Mouse (Mus musculus) limb, embryonic 10.5 days (tissue): ENCODE data around the gene Dnaja3. TPM values are rescaled to one million over a fixed set of nuclear protein-coding genes. Genes with fewer than 3 reads are reported as not detected.
"Not testable (repeated sequence)": the region's sequence is repeated elsewhere in the genome, so short reads cannot be mapped to it uniquely, and the experiment has no call there.

Experiments used
- DNase-seq: peaks from one replicate; pipeline ENCODE4 v3.0.0-alpha.2; 2017; ENCODE audit warnings: low spot score
- H3K27ac ChIP-seq: fragments of 300-500 bp; sonication (generic); 2 replicates; pipeline ENCODE4 v1.5.1; 2016; ENCODE audit warnings: mild to moderate bottlenecking
- H3K27me3 ChIP-seq: fragments of 300-500 bp; sonication (generic); 2 replicates; pipeline ENCODE4 v1.6.1; 2016; ENCODE audit warnings: low read depth, mild to moderate bottlenecking; ENCODE audit not compliant: poor library complexity, severe bottlenecking
- H3K36me3 ChIP-seq: fragments of 300-500 bp; sonication (generic); 2 replicates; pipeline ENCODE4 v1.6.1; 2016; ENCODE audit warnings: mild to moderate bottlenecking, moderate library complexity
- H3K4me1 ChIP-seq: fragments of 300-500 bp; sonication (generic); 2 replicates; pipeline ENCODE4 v1.6.1; 2016
- H3K4me3 ChIP-seq: fragments of 300-500 bp; sonication (generic); 2 replicates; pipeline ENCODE4 v1.5.1; 2016; ENCODE audit warnings: mild to moderate bottlenecking, moderate library complexity
- H3K9me3 ChIP-seq: fragments of 300-500 bp; sonication (generic); replicated peaks from 2 replicates; pipeline ENCODE4 v1.6.1; 2016; ENCODE audit warnings: mild to moderate bottlenecking
- WGBS: fragments of 180-500 bp; shearing (Covaris S2); methylation state at CpG from one replicate; pipeline ENCODE4 v1.1.7; 2016; 5-methylcytosine and 5-hydroxymethylcytosine counted together
- polyA plus RNA-seq: library from polyadenylated mRNA; unstranded; fragments of >200 nt; fragmentation: Nextera tagmentation; extraction: Ambion mirVana; gene quantifications from 2 replicates; pipeline ENCODE4 v1.2.1, GENCODE M21; 2016

Gene Dnaja3
- polyA plus RNA-seq, 1 experiment from 2014 or later, result 64.1 TPM

- H3K9me3 ChIP-seq, result no peaks in the 10 kb centered on the region
- H3K4me1 ChIP-seq, result peaks cover 19% of the 10 kb centered on the region
- H3K36me3 ChIP-seq, result peaks cover 81% of the 10 kb centered on the region
- H3K27me3 ChIP-seq, result no peaks in the 10 kb centered on the region
- no peak overlapping the region for H3K27ac ChIP-seq
- no peak for DNase-seq
- H3K4me3 ChIP-seq, result no peak overlapping the region
- WGBS, result 94% methylated on average over 2 of the region's 2 CpGs
Observed at GRCm38 (mm10) chr16:4665726-4666125, 25.9 kb downstream of the Dnaja3 start.

- 33% methylated on average over 3 of the region's 3 CpGs for WGBS
- Histone ChIP-seq H3K27ac (peak overlapping the region; percentile 86), H3K36me3 (peaks cover 75% of the 10 kb centered on the region), H3K9me3 (no peaks in the 10 kb centered on the region), H3K27me3 (no peaks in the 10 kb centered on the region), H3K4me1 (peaks cover 9% of the 10 kb centered on the region), H3K4me3 (no peak overlapping the region)
- DNase-seq, result peak; percentile 92
Observed at GRCm38 (mm10) chr16:4667190-4667808, 27.5 kb downstream of the Dnaja3 start.

GRCm38 (mm10) chr16:4670317-4670716, 30.5 kb downstream of the Dnaja3 start:
- no peaks in the 10 kb centered on the region for H3K27me3 ChIP-seq
- no peaks in the 10 kb centered on the region for H3K9me3 ChIP-seq
- peaks cover 82% of the 10 kb centered on the region for H3K36me3 ChIP-seq
- H3K4me1 ChIP-seq, result peaks cover 9% of the 10 kb centered on the region
- DNase-seq, result no peak
- WGBS, result 80% methylated on average over 5 of the region's 5 CpGs
- no peak overlapping the region for H3K27ac ChIP-seq
- H3K4me3 ChIP-seq, result no peak overlapping the region

GRCm38 (mm10) chr16:4674091-4674490, 34.3 kb downstream of the Dnaja3 start:
- Histone ChIP-seq H3K9me3 (no peaks in the 10 kb centered on the region), H3K4me3 (no peak overlapping the region), H3K27ac (no peak overlapping the region), H3K36me3 (peaks cover 64% of the 10 kb centered on the region), H3K4me1 (peaks cover 14% of the 10 kb centered on the region), H3K27me3 (no peaks in the 10 kb centered on the region)
- WGBS, result 89% methylated on average over 4 of the region's 4 CpGs
- no peak for DNase-seq

- no peak overlapping the region for H3K27ac ChIP-seq
- peaks cover 48% of the 10 kb centered on the region for H3K36me3 ChIP-seq
- H3K27me3 ChIP-seq, result no peaks in the 10 kb centered on the region
- no peaks in the 10 kb centered on the region for H3K9me3 ChIP-seq
- WGBS, result 98% methylated on average over 5 of the region's 5 CpGs
- DNase-seq, result no peak
- peaks cover 21% of the 10 kb centered on the region for H3K4me1 ChIP-seq
- H3K4me3 ChIP-seq, result no peak overlapping the region
Observed at GRCm38 (mm10) chr16:4676836-4677235, 37.0 kb downstream of the Dnaja3 start.

- WGBS, result 83% methylated on average over 5 of the region's 5 CpGs
Observed at GRCm38 (mm10) chr16:4678080-4678479, 38.3 kb downstream of the Dnaja3 start.

GRCm38 (mm10) chr16:4679121-4680018, 39.6 kb downstream of the Dnaja3 start, which contains the start of gene Coro7:
TSS of gene Coro7 (minus strand) at chr16:4679777.
- Histone ChIP-seq H3K27me3 (no peaks in the 10 kb centered on the region), H3K4me3 (peak within 1 kb of the TSS; percentile 62), H3K27ac (peak within 1 kb of the TSS; percentile 79), H3K36me3 (peaks cover 25% of the 10 kb centered on the region), H3K9me3 (no peaks in the 10 kb centered on the region), H3K4me1 (peaks cover 30% of the 10 kb centered on the region)
- peak; percentile 91 for DNase-seq
- under 1% methylated on average over 47 of the region's 47 CpGs for WGBS

More at GRCm38 (mm10) chr16:4678080-4678479, 38.3 kb downstream of the Dnaja3 start:
- Histone ChIP-seq H3K4me3 (peak overlapping the region; percentile 62; the same call in 1 of the 2 replicates), H3K27me3 (no peaks in the 10 kb centered on the region), H3K27ac (no peak overlapping the region), H3K4me1 (peaks cover 23% of the 10 kb centered on the region), H3K9me3 (no peaks in the 10 kb centered on the region), H3K36me3 (peaks cover 37% of the 10 kb centered on the region)
- DNase-seq, result no peak

- not testable (repeated sequence) for H3K27me3 ChIP-seq, H3K4me3 ChIP-seq, H3K27ac ChIP-seq, H3K9me3 ChIP-seq, H3K36me3 ChIP-seq, DNase-seq
- peaks cover 39% of the 10 kb centered on the region for H3K4me1 ChIP-seq
- 89% methylated on average over 3 of the region's 3 CpGs for WGBS
Observed at GRCm38 (mm10) chr16:4680922-4681455, 41.2 kb downstream of the Dnaja3 start.

GRCm38 (mm10) chr16:4682628-4683179, 42.9 kb downstream of the Dnaja3 start:
- 75% methylated on average over 4 of the region's 4 CpGs for WGBS
- DNase-seq, result no peak
- Histone ChIP-seq H3K4me1 (peaks cover 39% of the 10 kb centered on the region), H3K36me3 (peaks cover 11% of the 10 kb centered on the region), H3K4me3 (peak overlapping the region; percentile 97), H3K9me3 (no peaks in the 10 kb centered on the region), H3K27ac (0 out of 2 replicates have a peak overlapping the region, but pooled peaks have one; percentile 90), H3K27me3 (no peaks in the 10 kb centered on the region)

GRCm38 (mm10) chr16:4683193-4683580, 43.4 kb downstream of the Dnaja3 start:
- Histone ChIP-seq H3K27ac (peak overlapping the region; percentile 90), H3K27me3 (no peaks in the 10 kb centered on the region), H3K9me3 (no peaks in the 10 kb centered on the region), H3K36me3 (peaks cover 16% of the 10 kb centered on the region), H3K4me3 (peak overlapping the region; percentile 97), H3K4me1 (peaks cover 34% of the 10 kb centered on the region)
- DNase-seq, result no peak
- WGBS, result 39% methylated on average over 9 of the region's 9 CpGs

- peak; percentile 98 for DNase-seq
Observed at GRCm38 (mm10) chr16:4683581-4684456, 44.0 kb downstream of the Dnaja3 start.

GRCm38 (mm10) chr16:4684457-4684791, 44.6 kb downstream of the Dnaja3 start:
- WGBS, result under 1% methylated on average over 9 of the region's 9 CpGs

More at GRCm38 (mm10) chr16:4683581-4684456, 44.0 kb downstream of the Dnaja3 start:
- Histone ChIP-seq H3K27me3 (no peaks in the 10 kb centered on the region), H3K27ac (peak overlapping the region; percentile 90), H3K4me3 (peak overlapping the region; percentile 97), H3K4me1 (peaks cover 27% of the 10 kb centered on the region), H3K9me3 (no peaks in the 10 kb centered on the region), H3K36me3 (peaks cover 20% of the 10 kb centered on the region)
- WGBS, result under 1% methylated on average over 54 of the region's 54 CpGs

More at GRCm38 (mm10) chr16:4684457-4684791, 44.6 kb downstream of the Dnaja3 start:
- no peaks in the 10 kb centered on the region for H3K27me3 ChIP-seq
- no peaks in the 10 kb centered on the region for H3K9me3 ChIP-seq
- H3K4me3 ChIP-seq, result peak overlapping the region; percentile 97
- no peak for DNase-seq
- peaks cover 26% of the 10 kb centered on the region for H3K36me3 ChIP-seq
- H3K27ac ChIP-seq, result peak overlapping the region; percentile 90
- H3K4me1 ChIP-seq, result peaks cover 22% of the 10 kb centered on the region
